In the genomic region with DNA sequence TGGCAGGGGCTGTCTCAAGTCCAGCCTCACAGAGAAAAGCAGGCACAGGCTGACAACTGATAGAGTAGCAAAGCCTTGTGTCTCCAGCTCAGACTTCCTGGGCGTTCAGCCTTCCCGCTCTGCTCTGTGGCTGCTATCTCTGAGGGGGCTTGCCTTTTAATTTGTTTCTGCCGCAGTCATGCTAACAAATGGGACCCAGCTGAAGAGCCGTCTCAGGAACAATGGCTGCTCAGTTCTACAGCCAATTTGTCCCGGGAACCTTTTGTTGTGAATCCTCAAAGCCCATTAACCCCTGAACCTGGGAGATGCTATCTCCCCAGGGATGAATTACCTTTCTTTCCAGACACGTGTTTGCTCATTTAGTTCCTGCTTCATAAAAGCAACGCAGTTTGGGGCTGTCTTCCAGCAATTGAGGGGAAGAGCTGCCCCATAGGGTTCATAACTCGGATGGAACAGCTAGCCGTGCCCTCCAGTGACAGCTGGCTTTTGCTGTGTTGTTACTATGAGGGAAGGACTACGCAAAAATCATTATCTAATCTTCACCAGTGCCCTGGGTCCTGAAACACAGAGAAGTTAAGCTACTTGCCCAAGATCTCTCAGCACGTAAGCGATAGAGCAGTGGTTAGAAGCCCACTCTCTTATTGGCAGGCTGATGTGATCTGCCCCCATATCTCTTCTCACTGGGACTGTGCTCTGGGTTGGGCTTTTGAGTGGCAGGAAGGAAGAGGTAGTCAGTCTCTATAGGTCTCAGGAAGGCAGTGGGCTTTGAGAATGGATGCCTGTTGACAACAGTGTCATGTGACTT, we compare ENCODE assay signal across 11 mouse cellular contexts.
DNase-seq lines count a peak whose midpoint lies in the region; ATAC-seq and TF ChIP-seq lines count a peak whose summit lies in the region.
"Had no signal": no experiment of that assay in that cellular context is flagged by ENCODE, and none has a peak within 500 bp of the region (broad histone marks: within the 10 kb centered on the region; RNA-seq: fewer than 3 reads in every experiment).

No protein-coding gene starts in this region.

- no peak for TF ChIP-seq CTCF in MEL (IDR thresholded peaks at IDR 0.05 in 2 of 3, conservative IDR thresholded peaks at IDR 0.05 in 1 of 3; ENCODE audit: control insufficient read depth in 1 of 3, insufficient read depth in 1 of 3, low read depth in 2 of 3, low read length in 3 of 3, poor library complexity in 1 of 3, severe bottlenecking in 1 of 3)
- TF ChIP-seq CTCF in heart, adult 2 months (IDR thresholded peaks at IDR 0.05) = no peak

- peaks cover 0 to 9% of the 10 kb centered on the region in 2 experiments; a peak in 2 of 4 replicates for H3K36me3 ChIP-seq in MEL (ENCODE audit: control insufficient read depth in 1 of 2, insufficient read depth in 2 of 2, low read length in 2 of 2)
- no peaks in the 10 kb centered on the region for H3K36me3 ChIP-seq in midbrain, embryonic 11.5 days (ENCODE audit: control insufficient read depth, insufficient read depth, low read length)
- no peaks in the 10 kb centered on the region for H3K36me3 ChIP-seq in heart, adult 2 months (ENCODE audit: control insufficient read depth, insufficient read depth, low read length)
- H3K36me3 ChIP-seq: embryonic facial prominence, embryonic 12.5 days had no signal

- intact Hi-C loops in heart, adult 2 months (cut with DNase I) = no loop called here
- intact Hi-C loops in left cerebral cortex, postnatal 14 days (cut with DNase I) = no loop called here

- WGBS in midbrain, embryonic 11.5 days = 22% methylated on average over 12 of the region's 12 CpGs
- 45% methylated on average over 12 of the region's 12 CpGs for WGBS in heart, adult 2 months

- peaks cover 2 to 8% of the 10 kb centered on the region in 2 experiments; a peak in 3 of 4 replicates for H3K4me1 ChIP-seq in MEL (ENCODE audit: control insufficient read depth in 1 of 2, insufficient read depth in 2 of 2, low read length in 2 of 2)
- H3K4me1 ChIP-seq in midbrain, embryonic 11.5 days (ENCODE audit: control insufficient read depth, insufficient read depth, low read length) = peaks cover 11% of the 10 kb centered on the region
- no peaks in the 10 kb centered on the region for H3K4me1 ChIP-seq in heart, adult 2 months (ENCODE audit: control insufficient read depth, insufficient read depth, low read length)

- no peaks in the 10 kb centered on the region for H3K9me3 ChIP-seq in MEL (replicated peaks; ENCODE audit: insufficient read depth, low read length)
- no peaks in the 10 kb centered on the region for H3K9me3 ChIP-seq in midbrain, embryonic 11.5 days (ENCODE audit: control insufficient read depth, low read length)
- H3K9me3 ChIP-seq: embryonic facial prominence, embryonic 12.5 days had no signal

- peak in 1 of 2 experiments; percentile 24; a peak in 1 of 4 replicates for TF ChIP-seq POLR2A in MEL (IDR thresholded peaks at IDR 0.05; ENCODE audit: control insufficient read depth in 1 of 2, insufficient read depth in 1 of 2, low read depth in 1 of 2, low read length in 2 of 2, poor library complexity in 1 of 2)
- no peak for TF ChIP-seq POLR2A in heart, adult 2 months (IDR thresholded peaks at IDR 0.05; ENCODE audit: insufficient read depth, low read depth, low read length)

- peak overlapping the region; percentile 21 to 34 for H3K4me3 ChIP-seq in MEL (ENCODE audit: control insufficient read depth in 1 of 2, insufficient read depth in 1 of 2, low read depth in 2 of 2, low read length in 2 of 2)
- H3K4me3 ChIP-seq in midbrain, embryonic 11.5 days (ENCODE audit: low read depth, low read length) = no peak overlapping the region
- no peak overlapping the region for H3K4me3 ChIP-seq in heart, adult 2 months
- H3K4me3 ChIP-seq: embryonic facial prominence, embryonic 12.5 days had no signal

- H3K27me3 ChIP-seq in MEL (ENCODE audit: control insufficient read depth in 1 of 2, insufficient read depth in 2 of 2, low read length in 2 of 2) = no peaks in the 10 kb centered on the region
- H3K27me3 ChIP-seq in midbrain, embryonic 11.5 days (ENCODE audit: control insufficient read depth, insufficient read depth, low read length) = peaks cover 12% of the 10 kb centered on the region; the same call in 1 of the 2 replicates
- no peaks in the 10 kb centered on the region for H3K27me3 ChIP-seq in heart, adult 2 months (ENCODE audit: control insufficient read depth, insufficient read depth, low read length)

- no peak for TF ChIP-seq RAD21 in MEL (IDR thresholded peaks at IDR 0.05; ENCODE audit: low read depth, low read length)

- DNase-seq in MEL (ENCODE audit: low read depth, low spot score) = peak; percentile 71
- DNase-seq in midbrain, embryonic 11.5 days (ENCODE audit: low spot score, missing footprints) = peak; percentile 90
- no peak for DNase-seq in adrenal gland, adult 18-20 months (ENCODE audit: low spot score in 2 of 2)
- DNase-seq in cerebellum, adult 8-10 months = no peak
- no peak for DNase-seq in heart, adult 2 months
- DNase-seq in left cerebral cortex, postnatal 14 days (ENCODE audit: low spot score in 2 of 2) = no peak
- DNase-seq: adrenal gland, postnatal 14 days; thymus, postnatal 14 days had no signal

- no peaks in the 10 kb centered on the region for H3K79me2 ChIP-seq in MEL (ENCODE audit: control insufficient read depth, insufficient read depth, low read length, poor library complexity)
- H3K79me2 ChIP-seq in heart, adult 2 months (replicated peaks; ENCODE audit: control insufficient read depth, insufficient read depth, low read length) = no peaks in the 10 kb centered on the region

- ATAC-seq in common myeloid progenitor, adult 5-6 weeks (replicated peaks; ENCODE audit: low read depth, poor library complexity, severe bottlenecking) = peak; percentile 42
- ATAC-seq in hematopoietic stem cell, adult 5-6 weeks (replicated peaks in 1 of 2; ENCODE audit: insufficient read depth in 1 of 2, low FRiP score in 2 of 2, low TSS enrichment in 1 of 2, low read depth in 1 of 2, poor library complexity in 2 of 2, severe bottlenecking in 2 of 2) = peak; percentile 9 to 35; a peak in 2 of 4 replicates
- peak; percentile 62; the same call in 1 of the 2 replicates for ATAC-seq in midbrain, embryonic 11.5 days (ENCODE audit: low FRiP score)

- peak overlapping the region; percentile 48 for H3K9ac ChIP-seq in MEL (ENCODE audit: control insufficient read depth, low read depth, low read length, poor library complexity, severe bottlenecking)
- no peak overlapping the region for H3K9ac ChIP-seq in midbrain, embryonic 11.5 days (ENCODE audit: low read length)
- no peak overlapping the region for H3K9ac ChIP-seq in heart, adult 2 months (ENCODE audit: low read depth, low read length)
- H3K9ac ChIP-seq: embryonic facial prominence, embryonic 12.5 days had no signal

- TF ChIP-seq EP300 in MEL (IDR thresholded peaks at IDR 0.05; ENCODE audit: low read depth in 1 of 2, low read length in 2 of 2) = peak in 1 of 2 experiments; percentile 15; a peak in 2 of 4 replicates
- no peak for TF ChIP-seq EP300 in heart, adult 2 months (IDR thresholded peaks at IDR 0.05; ENCODE audit: insufficient read depth, low read depth, low read length)

- peak overlapping the region; percentile 63 for H3K27ac ChIP-seq in MEL (ENCODE audit: control insufficient read depth, low read depth, low read length)
- H3K27ac ChIP-seq in midbrain, embryonic 11.5 days (ENCODE audit: low read depth, low read length) = no peak overlapping the region
- no peak overlapping the region for H3K27ac ChIP-seq in heart, adult 2 months
- H3K27ac ChIP-seq: embryonic facial prominence, embryonic 12.5 days had no signal

- H3K4me2 ChIP-seq in midbrain, embryonic 11.5 days = no peak overlapping the region
- H3K4me2 ChIP-seq: embryonic facial prominence, embryonic 12.5 days had no signal

TF ChIP-seq in MEL, 35 proteins besides CTCF, POLR2A, EP300 and RAD21:
- TF ChIP-seq NELFE (IDR thresholded peaks at IDR 0.05; ENCODE audit: low read depth, low read length) = 0 out of 2 replicates have a peak, but pooled peaks have one; percentile 18
- peak; percentile 45; the same call in 1 of the 2 replicates for TF ChIP-seq ETS1 (IDR thresholded peaks at IDR 0.05; ENCODE audit: low read depth, low read length)
- TF ChIP-seq SIN3A (IDR thresholded peaks at IDR 0.05; ENCODE audit: low read length) = peak; percentile 31; the same call in 1 of the 2 replicates
- no peak for TF ChIP-seq USF2 (IDR thresholded peaks at IDR 0.05; ENCODE audit: borderline replicate concordance in 1 of 2, insufficient read depth in 1 of 2, low read depth in 1 of 2, low read length in 2 of 2)
- TF ChIP-seq USF1 (IDR thresholded peaks at IDR 0.05; ENCODE audit: low read depth, low read length) = peak; percentile 82
- no peak for TF ChIP-seq BHLHE40 (IDR thresholded peaks at IDR 0.05; ENCODE audit: borderline replicate concordance, low read depth, low read length)
- 0 out of 2 replicates have a peak, but pooled peaks have one; percentile 27 for TF ChIP-seq MYC (IDR thresholded peaks at IDR 0.05; ENCODE audit: low read depth, low read length)
- TF ChIP-seq POLR2AphosphoS2 (IDR thresholded peaks at IDR 0.05; ENCODE audit: low read length) = no peak
- TF ChIP-seq MEF2A (IDR thresholded peaks at IDR 0.05; ENCODE audit: extremely low read depth, insufficient replicate concordance, low read depth, low read length, poor library complexity, severe bottlenecking) = no peak
- no peak for TF ChIP-seq POLR2AphosphoS5 (IDR thresholded peaks at IDR 0.05; ENCODE audit: borderline replicate concordance, low read depth, low read length)
- TF ChIP-seq ZC3H11A (IDR thresholded peaks at IDR 0.05; ENCODE audit: low read depth, low read length) = no peak
- no peak for TF ChIP-seq MAZ (IDR thresholded peaks at IDR 0.05; ENCODE audit: low read depth, low read length)
- TF ChIP-seq MAX (IDR thresholded peaks at IDR 0.05; ENCODE audit: low read length) = peak; percentile 57
- TF ChIP-seq TAL1 (IDR thresholded peaks at IDR 0.05; ENCODE audit: low read length) = no peak
- TF ChIP-seq MXI1 (IDR thresholded peaks at IDR 0.05; ENCODE audit: low read depth, low read length) = peak; percentile 44; the same call in 1 of the 2 replicates
- TF ChIP-seq MAFK (IDR thresholded peaks at IDR 0.05; ENCODE audit: borderline replicate concordance, low read depth, low read length) = no peak
- TF ChIP-seq RCOR1 (IDR thresholded peaks at IDR 0.05; ENCODE audit: low read depth, low read length) = no peak
- peak; percentile 55 for TF ChIP-seq GATA1 (IDR thresholded peaks at IDR 0.05; ENCODE audit: low read depth, low read length)
- no peak for TF ChIP-seq CHD1 (IDR thresholded peaks at IDR 0.05; ENCODE audit: low read depth, low read length)
- no peak for TF ChIP-seq GABPA (IDR thresholded peaks at IDR 0.05; ENCODE audit: low read depth, low read length)
- no peak for TF ChIP-seq MYB (IDR thresholded peaks at IDR 0.05; ENCODE audit: low read depth, low read length)

Comparison
In these comparisons a context has a peak if more than half of its experiments do, and no peak if none do; other contexts are left out.
1. DNase-seq: peak in MEL (single experiment) and midbrain, embryonic 11.5 days (single experiment); none in adrenal gland, adult 18-20 months (0 of 2), cerebellum, adult 8-10 months (single experiment), heart, adult 2 months (0 of 2) and left cerebral cortex, postnatal 14 days (0 of 2).
2. H3K4me3 ChIP-seq: peak in MEL (2 of 2); none in midbrain, embryonic 11.5 days (single experiment) and heart, adult 2 months (single experiment).
3. Peak in every context shown above with its lines, with median percentiles within 50 percentile points of each other: ATAC-seq.